Mouse (Mus musculus): ENCODE data around the gene Elmod1.

DNA sequence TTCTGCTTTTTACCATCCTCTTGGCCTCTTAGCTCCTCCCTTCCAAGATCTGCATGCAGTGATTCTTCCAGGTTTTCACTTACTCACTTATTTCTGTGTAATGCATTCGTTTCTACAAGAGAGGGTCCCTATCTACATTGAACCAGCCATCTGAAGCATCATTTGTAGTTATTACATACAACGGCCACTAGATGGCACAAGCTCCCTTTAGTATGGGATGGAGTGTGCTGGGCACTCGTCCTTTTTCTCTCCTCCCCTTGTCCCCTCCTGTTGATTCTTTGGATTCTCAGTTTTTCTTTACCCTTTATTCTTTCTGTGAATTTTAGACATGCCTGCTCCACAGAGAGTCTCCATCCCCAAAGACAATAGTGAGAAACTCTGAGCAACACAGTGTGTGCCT is 15.8 kb upstream of the Elmod1 start:
- TF ChIP-seq POLR2A (IDR thresholded peaks at IDR 0.05; ENCODE audit: insufficient read depth, low read depth, low read length) (no peak), CTCF (IDR thresholded peaks at IDR 0.05; ENCODE audit: insufficient read depth, low read depth, low read length) (no peak)
